ENCODE assay signal across 30 mouse cellular contexts in genomic region chr1:165803107-165803506, GRCm38 (mm10). TPM values are rescaled to one million over a fixed set of nuclear protein-coding genes. Genes with fewer than 3 reads are reported as not detected.
A peak's percentile ranks its signal among the peaks of the same experiment; 100 is the strongest.
DNase-seq lines count a peak whose midpoint lies in the region; TF ChIP-seq lines count a peak whose summit lies in the region.
"Had no signal": no experiment of that assay in that cellular context is flagged by ENCODE, and none has a peak within 500 bp of the region (broad histone marks: within the 10 kb centered on the region; RNA-seq: fewer than 3 reads in every experiment).

No protein-coding gene starts in this region.

- no peaks in the 10 kb centered on the region for H3K36me3 ChIP-seq in spleen, adult 2 months (ENCODE audit: control insufficient read depth, insufficient read depth, low read length)
- H3K36me3 ChIP-seq: embryonic facial prominence, embryonic 12.5 days; heart, embryonic 12.5 days; hindbrain, embryonic 13.5 days; neural tube, embryonic 15.5 days had no signal

- no peak for TF ChIP-seq CTCF in spleen, adult 2 months (IDR thresholded peaks at IDR 0.05; ENCODE audit: extremely low read depth, insufficient read depth, insufficient read length, insufficient replicate concordance)

- peaks cover 10% of the 10 kb centered on the region; the same call in 1 of the 2 replicates for H3K4me1 ChIP-seq in spleen, adult 2 months (ENCODE audit: control insufficient read depth, insufficient read depth, insufficient read length)
- H3K4me1 ChIP-seq: heart, embryonic 12.5 days; hindbrain, embryonic 13.5 days; neural tube, embryonic 15.5 days had no signal

- DNase-seq in spleen, adult 2 months (ENCODE audit: low read depth in 1 of 2, low spot score in 2 of 2): no peak
- DNase-seq in spleen, postnatal 14 days (ENCODE audit: low spot score in 2 of 2): no peak
- DNase-seq in naive thymus-derived CD4-positive, alpha-beta T cell, adult 2 months (ENCODE audit: low read depth): peak; percentile 79
- peak; percentile 88 for DNase-seq in thymus, postnatal 14 days
- no peak for DNase-seq in layer of hippocampus, adult 8-10 months (ENCODE audit: low spot score in 2 of 2)
- no peak for DNase-seq in adipocyte (ENCODE audit: low spot score)
- no peak for DNase-seq in urinary bladder, postnatal 10 days (ENCODE audit: low spot score)
- DNase-seq: adrenal gland, postnatal 14 days; cerebellum, adult 11 months; cerebellum, adult 9-10 months; embryo, embryonic 11 days; gastrocnemius, postnatal 36 days; heart, adult 2 months; heart, postnatal 4 days; kidney, adult 11 months; kidney, postnatal 36 days; layer of hippocampus, adult 9-11 months; liver; lung, adult 2 months; lung, postnatal 10 days; midbrain, embryonic 14.5 days; right cerebral cortex, adult 18-20 months; spleen, adult 18-20 months had no signal

- H3K27me3 ChIP-seq in spleen, adult 2 months (ENCODE audit: control insufficient read depth, insufficient read depth, low read length): no peaks in the 10 kb centered on the region
- H3K27me3 ChIP-seq: embryonic facial prominence, embryonic 12.5 days; neural tube, embryonic 15.5 days had no signal

- no peak for TF ChIP-seq POLR2A in spleen, adult 2 months (IDR thresholded peaks at IDR 0.05; ENCODE audit: low read depth, low read length)

- no peak overlapping the region for H3K4me3 ChIP-seq in spleen, adult 2 months (ENCODE audit: extremely low read depth, insufficient read depth, insufficient read length)
- H3K4me3 ChIP-seq: embryonic facial prominence, embryonic 12.5 days; heart, adult 2 months; heart, embryonic 12.5 days; hindbrain, embryonic 13.5 days; neural tube, embryonic 15.5 days had no signal

- H3K27ac ChIP-seq in spleen, adult 2 months (ENCODE audit: insufficient read depth, low read length): peak overlapping the region; percentile 47
- H3K27ac ChIP-seq: embryonic facial prominence, embryonic 12.5 days; heart, adult 2 months; hindbrain, embryonic 13.5 days; liver, embryonic 14.5 days; neural tube, embryonic 15.5 days had no signal

- 81% methylated on average over 5 of the region's 5 CpGs for WGBS in spleen, adult 2 months

RNA-seq across cellular contexts. Expression of gene Cd247, which starts 14.6 kb away (rescaled TPM):
- polyA plus RNA-seq in spleen, adult 2 months (2012; rRNA removed): 38.9 and 49.1 TPM in 2 replicates
- under 1 TPM in 1 of 4 experiments, not detected in 3; 0.43 TPM for total RNA-seq in layer of hippocampus, adult 8-10 months (2022)
- total RNA-seq: left cerebral cortex, adult 18-20 months; left cerebral cortex, postnatal 14 days had no signal

RNA-seq across cellular contexts. Expression of gene Creg1, which starts 39.6 kb away (rescaled TPM):
- 89.4 and 101 TPM in 2 replicates for polyA plus RNA-seq in spleen, adult 2 months (2012; rRNA removed)
- 10 to 100 TPM; 27.6 to 49.9 (median 40.4) TPM for total RNA-seq in layer of hippocampus, adult 8-10 months (2022)

Comparison
In these comparisons a context has a peak if more than half of its experiments do, and no peak if none do; other contexts are left out.
1. DNase-seq: peak in naive thymus-derived CD4-positive, alpha-beta T cell, adult 2 months (single experiment) and thymus, postnatal 14 days (single experiment); none in spleen, adult 2 months (0 of 2), spleen, postnatal 14 days (0 of 2), layer of hippocampus, adult 8-10 months (0 of 2), adipocyte (single experiment) and urinary bladder, postnatal 10 days (single experiment).